Mouse (Mus musculus) hindbrain, embryonic 12.5 days (tissue): ENCODE data around the gene Gabarap. TPM values are rescaled to one million over a fixed set of nuclear protein-coding genes. Genes with fewer than 3 reads are reported as not detected.
"Not testable (repeated sequence)": the region's sequence is repeated elsewhere in the genome, so short reads cannot be mapped to it uniquely, and the experiment has no call there.

Experiments
- ATAC-seq: fragments of 200-750 bp; cut with Nextera tagmentation; 2 replicates; pipeline ENCODE4 v1.8.0; 2017; ENCODE audit warnings: moderate TSS enrichment; ENCODE audit not compliant: low FRiP score
- H3K27ac ChIP-seq: fragments of 300-500 bp; sonication (generic); 2 replicates; pipeline ENCODE4 v1.5.1; 2016; ENCODE audit warnings: mild to moderate bottlenecking
- H3K27me3 ChIP-seq: fragments of 300-500 bp; sonication (generic); 2 replicates; pipeline ENCODE4 v1.6.1; 2016; ENCODE audit warnings: mild to moderate bottlenecking
- H3K36me3 ChIP-seq: fragments of 300-500 bp; sonication (generic); 2 replicates; pipeline ENCODE4 v1.6.1; 2016; ENCODE audit warnings: mild to moderate bottlenecking
- H3K4me1 ChIP-seq: fragments of 300-500 bp; sonication (generic); 2 replicates; pipeline ENCODE4 v1.6.1; 2016
- H3K4me2 ChIP-seq: fragments of 300-500 bp; sonication (generic); replicated peaks from 2 replicates; pipeline ENCODE4 v1.6.1; 2016; ENCODE audit warnings: mild to moderate bottlenecking
- H3K4me3 ChIP-seq: fragments of 300-500 bp; sonication (generic); 2 replicates; pipeline ENCODE4 v1.5.1; 2016; ENCODE audit warnings: mild to moderate bottlenecking
- H3K9ac ChIP-seq: fragments of 300-500 bp; sonication (generic); 2 replicates; pipeline ENCODE4 v1.6.1; 2016; ENCODE audit warnings: mild to moderate bottlenecking, moderate library complexity
- H3K9me3 ChIP-seq: fragments of 300-500 bp; sonication (generic); replicated peaks from 2 replicates; pipeline ENCODE4 v1.6.1; 2016; ENCODE audit warnings: mild to moderate bottlenecking
- WGBS: fragments of 180-500 bp; shearing (Covaris S2); methylation state at CpG from one replicate; pipeline ENCODE4 v1.1.7; 2016; 5-methylcytosine and 5-hydroxymethylcytosine counted together
- polyA plus RNA-seq: library from polyadenylated mRNA; unstranded; fragments of >200 nt; fragmentation: Nextera tagmentation; extraction: Ambion mirVana; gene quantifications from 2 replicates; pipeline ENCODE4 v1.2.1, GENCODE M21; 2016

The Gabarap gene
- polyA plus RNA-seq, result 598 and 607 TPM in 2 replicates

- H3K4me2 ChIP-seq, result peak within 1 kb of the TSS; percentile 73
- H3K4me3 ChIP-seq, result peak within 1 kb of the TSS; percentile 77
- ATAC-seq, result peak; percentile 70
- no peaks in the 10 kb centered on the region for H3K9me3 ChIP-seq
- H3K4me1 ChIP-seq, result peaks cover 19% of the 10 kb centered on the region
- H3K36me3 ChIP-seq, result peaks cover 55% of the 10 kb centered on the region
- peak within 1 kb of the TSS; percentile 92 for H3K27ac ChIP-seq
- no peaks in the 10 kb centered on the region for H3K27me3 ChIP-seq
- under 1% methylated on average over 40 of the region's 40 CpGs for WGBS
- peak within 1 kb of the TSS; percentile 89 for H3K9ac ChIP-seq
These were observed at the start of gene Gabarap for GRCm38 (mm10) chr11:69990850-69991691. Gene Gabarap (plus strand): TSS chr11:69991143.

GRCm38 (mm10) chr11:69945216-69945615 is 45.7 kb upstream of the Gabarap start:
- Histone ChIP-seq H3K4me2 (no peak overlapping the region), H3K36me3 (no peaks in the 10 kb centered on the region), H3K9ac (no peak overlapping the region), H3K4me3 (no peak overlapping the region), H3K9me3 (no peaks in the 10 kb centered on the region), H3K27ac (no peak overlapping the region), H3K4me1 (peaks cover 16% of the 10 kb centered on the region), H3K27me3 (no peaks in the 10 kb centered on the region)
- no peak for ATAC-seq
- WGBS, result 77% methylated on average over 13 of the region's 13 CpGs

GRCm38 (mm10) chr11:69945997-69946891 is 44.7 kb upstream of the Gabarap start:
- H3K36me3 ChIP-seq, result no peaks in the 10 kb centered on the region

GRCm38 (mm10) chr11:69947337-69948065 is 43.4 kb upstream of the Gabarap start:
- Histone ChIP-seq H3K9me3 (no peaks in the 10 kb centered on the region), H3K9ac (peak overlapping the region; percentile 46), H3K27me3 (peaks cover 5% of the 10 kb centered on the region; the same call in 1 of the 2 replicates), H3K4me3 (peak overlapping the region; percentile 43), H3K36me3 (no peaks in the 10 kb centered on the region), H3K27ac (peak overlapping the region; percentile 72), H3K4me1 (peaks cover 13% of the 10 kb centered on the region), H3K4me2 (peak overlapping the region; percentile 57)
- ATAC-seq, result peak; percentile 38
- 4% methylated on average over 29 of the region's 29 CpGs for WGBS

More at GRCm38 (mm10) chr11:69945997-69946891, 44.7 kb upstream of the Gabarap start:
- no peak overlapping the region for H3K27ac ChIP-seq
- peak overlapping the region; percentile 57; the same call in 1 of the 2 replicates for H3K4me2 ChIP-seq
- H3K4me3 ChIP-seq, result peak overlapping the region; percentile 43; the same call in 1 of the 2 replicates
- H3K9ac ChIP-seq, result no peak overlapping the region
- no peaks in the 10 kb centered on the region for H3K27me3 ChIP-seq
- no peaks in the 10 kb centered on the region for H3K9me3 ChIP-seq
- WGBS, result 91% methylated on average over 18 of the region's 18 CpGs
- ATAC-seq, result no peak
- peaks cover 13% of the 10 kb centered on the region for H3K4me1 ChIP-seq

GRCm38 (mm10) chr11:69948066-69948762 is 42.7 kb upstream of the Gabarap start, which contains the start of gene Slc2a4:
Gene Slc2a4 (minus strand): TSS chr11:69948188.
- WGBS, result under 1% methylated on average over 34 of the region's 34 CpGs
- peak within 1 kb of the TSS; percentile 72 for H3K27ac ChIP-seq
- H3K4me3 ChIP-seq, result peak within 1 kb of the TSS; percentile 43
- peaks cover 6% of the 10 kb centered on the region; the same call in 1 of the 2 replicates for H3K27me3 ChIP-seq
- peak within 1 kb of the TSS; percentile 46 for H3K9ac ChIP-seq
- peaks cover 13% of the 10 kb centered on the region for H3K4me1 ChIP-seq
- ATAC-seq, result peak; percentile 93
- H3K4me2 ChIP-seq, result peak within 1 kb of the TSS; percentile 57
- no peaks in the 10 kb centered on the region for H3K36me3 ChIP-seq
- no peaks in the 10 kb centered on the region for H3K9me3 ChIP-seq

GRCm38 (mm10) chr11:69948763-69949150 is 42.2 kb upstream of the Gabarap start:
- Histone ChIP-seq H3K4me1 (peaks cover 13% of the 10 kb centered on the region), H3K4me2 (peak overlapping the region; percentile 57), H3K27me3 (peaks cover 6% of the 10 kb centered on the region; the same call in 1 of the 2 replicates), H3K4me3 (peak overlapping the region; percentile 43), H3K36me3 (no peaks in the 10 kb centered on the region), H3K27ac (peak overlapping the region; percentile 72), H3K9ac (peak overlapping the region; percentile 35; the same call in 1 of the 2 replicates), H3K9me3 (no peaks in the 10 kb centered on the region)
- peak; percentile 53 for ATAC-seq
- WGBS, result under 1% methylated on average over 14 of the region's 14 CpGs

- Histone ChIP-seq H3K9ac (no peak overlapping the region), H3K36me3 (no peaks in the 10 kb centered on the region), H3K4me1 (peaks cover 13% of the 10 kb centered on the region), H3K9me3 (no peaks in the 10 kb centered on the region), H3K27ac (no peak overlapping the region), H3K4me3 (no peak overlapping the region), H3K27me3 (peaks cover 11% of the 10 kb centered on the region), H3K4me2 (no peak overlapping the region)
- 39% methylated on average over 4 of the region's 4 CpGs for WGBS
- no peak for ATAC-seq
These were observed 40.0 kb upstream of the Gabarap start for GRCm38 (mm10) chr11:69950807-69951459.

- no peak overlapping the region for H3K4me2 ChIP-seq
- WGBS, result 42% methylated on average over 1 of the region's 1 CpGs
- H3K4me3 ChIP-seq, result no peak overlapping the region
- peaks cover 12% of the 10 kb centered on the region for H3K4me1 ChIP-seq
- ATAC-seq, result no peak
- no peak overlapping the region for H3K27ac ChIP-seq
- peak overlapping the region; percentile 38; the same call in 1 of the 2 replicates for H3K9ac ChIP-seq
- H3K27me3 ChIP-seq, result peaks cover 11% of the 10 kb centered on the region
- H3K9me3 ChIP-seq, result no peaks in the 10 kb centered on the region
- no peaks in the 10 kb centered on the region for H3K36me3 ChIP-seq
These were observed 38.7 kb upstream of the Gabarap start for GRCm38 (mm10) chr11:69952274-69952673.

GRCm38 (mm10) chr11:69953267-69953915 is 37.6 kb upstream of the Gabarap start:
- H3K36me3 ChIP-seq, result no peaks in the 10 kb centered on the region
- no peak overlapping the region for H3K4me3 ChIP-seq
- 70% methylated on average over 11 of the region's 11 CpGs for WGBS
- H3K4me2 ChIP-seq, result no peak overlapping the region
- H3K9ac ChIP-seq, result no peak overlapping the region
- no peaks in the 10 kb centered on the region for H3K9me3 ChIP-seq
- no peak overlapping the region for H3K27ac ChIP-seq
- H3K4me1 ChIP-seq, result peaks cover 7% of the 10 kb centered on the region
- no peak for ATAC-seq
- peaks cover 11% of the 10 kb centered on the region for H3K27me3 ChIP-seq

GRCm38 (mm10) chr11:69955618-69956017 is 35.3 kb upstream of the Gabarap start:
- not testable (repeated sequence) for H3K9ac ChIP-seq, ATAC-seq, H3K4me1 ChIP-seq, H3K4me2 ChIP-seq, H3K27ac ChIP-seq, H3K4me3 ChIP-seq, H3K9me3 ChIP-seq, H3K36me3 ChIP-seq
- WGBS, result 85% methylated on average over 4 of the region's 4 CpGs
- peaks cover 23% of the 10 kb centered on the region for H3K27me3 ChIP-seq
